Mouse (Mus musculus): ENCODE measurements around the gene Zic4. TPM values are rescaled to one million over a fixed set of nuclear protein-coding genes. Genes with fewer than 3 reads are reported as not detected.

The Zic4 gene
- polyA plus RNA-seq, 1 experiment from 2014 or later, result 0.24 TPM

GRCm38 (mm10) chr9:91355629-91356352, 6.4 kb upstream of the Zic4 start:
- ATAC-seq (ENCODE audit: insufficient number of reproducible peaks, low FRiP score, low TSS enrichment, low read depth), result no peak
- Histone ChIP-seq H3K27ac (no peak overlapping the region), H3K4me3 (peak overlapping the region; percentile 27), H3K9ac (no peak overlapping the region), H3K36me3 (no peaks in the 10 kb centered on the region), H3K4me1 (peaks cover 13% of the 10 kb centered on the region; the same call in 1 of the 2 replicates), H3K4me2 (peak overlapping the region; percentile 30; the same call in 1 of the 2 replicates), H3K9me3 (no peaks in the 10 kb centered on the region), H3K27me3 (peaks cover 84% of the 10 kb centered on the region)
- WGBS, result under 1% methylated on average over 33 of the region's 35 CpGs

- no peak for ATAC-seq (ENCODE audit: insufficient number of reproducible peaks, low FRiP score, low TSS enrichment, low read depth)
- Histone ChIP-seq H3K27me3 (peaks cover 84% of the 10 kb centered on the region), H3K36me3 (no peaks in the 10 kb centered on the region), H3K4me3 (no peak overlapping the region), H3K9ac (no peak overlapping the region), H3K27ac (no peak overlapping the region), H3K4me2 (no peak overlapping the region), H3K4me1 (peaks cover 10% of the 10 kb centered on the region; the same call in 1 of the 2 replicates), H3K9me3 (no peaks in the 10 kb centered on the region)
- WGBS, result 12% methylated on average over 4 of the region's 4 CpGs
Observed at GRCm38 (mm10) chr9:91356353-91356740, 5.9 kb upstream of the Zic4 start.

DNA sequence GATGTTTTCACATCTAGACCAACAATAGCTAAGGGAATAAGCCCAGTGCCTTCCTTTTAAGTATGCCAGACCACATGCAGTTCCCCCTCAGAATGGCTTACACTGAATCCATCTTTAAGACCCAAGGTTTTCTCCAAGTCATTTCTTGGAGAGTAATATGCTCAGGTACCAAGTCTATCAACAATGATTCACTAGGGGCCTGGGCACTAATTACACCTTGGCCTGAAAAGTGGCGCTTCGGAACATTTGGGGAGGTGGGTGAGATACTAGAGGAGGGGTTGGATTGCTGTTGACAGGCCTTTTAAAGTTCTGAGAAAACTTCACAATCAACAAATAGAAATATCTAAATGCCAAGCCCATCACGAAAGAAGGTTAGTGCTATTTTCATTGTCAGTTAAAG, 4.9 kb upstream of the Zic4 start:
- H3K27ac ChIP-seq, result no peak overlapping the region
- no peak overlapping the region for H3K9ac ChIP-seq
- ATAC-seq (ENCODE audit: insufficient number of reproducible peaks, low FRiP score, low TSS enrichment, low read depth), result no peak
- no peak overlapping the region for H3K4me2 ChIP-seq
- H3K4me1 ChIP-seq, result peaks cover 19% of the 10 kb centered on the region; the same call in 1 of the 2 replicates
- H3K27me3 ChIP-seq, result peaks cover 87% of the 10 kb centered on the region
- no peaks in the 10 kb centered on the region for H3K9me3 ChIP-seq
- WGBS, result 6% methylated on average over 3 of the region's 3 CpGs
- no peaks in the 10 kb centered on the region for H3K36me3 ChIP-seq
- no peak overlapping the region for H3K4me3 ChIP-seq

DNA sequence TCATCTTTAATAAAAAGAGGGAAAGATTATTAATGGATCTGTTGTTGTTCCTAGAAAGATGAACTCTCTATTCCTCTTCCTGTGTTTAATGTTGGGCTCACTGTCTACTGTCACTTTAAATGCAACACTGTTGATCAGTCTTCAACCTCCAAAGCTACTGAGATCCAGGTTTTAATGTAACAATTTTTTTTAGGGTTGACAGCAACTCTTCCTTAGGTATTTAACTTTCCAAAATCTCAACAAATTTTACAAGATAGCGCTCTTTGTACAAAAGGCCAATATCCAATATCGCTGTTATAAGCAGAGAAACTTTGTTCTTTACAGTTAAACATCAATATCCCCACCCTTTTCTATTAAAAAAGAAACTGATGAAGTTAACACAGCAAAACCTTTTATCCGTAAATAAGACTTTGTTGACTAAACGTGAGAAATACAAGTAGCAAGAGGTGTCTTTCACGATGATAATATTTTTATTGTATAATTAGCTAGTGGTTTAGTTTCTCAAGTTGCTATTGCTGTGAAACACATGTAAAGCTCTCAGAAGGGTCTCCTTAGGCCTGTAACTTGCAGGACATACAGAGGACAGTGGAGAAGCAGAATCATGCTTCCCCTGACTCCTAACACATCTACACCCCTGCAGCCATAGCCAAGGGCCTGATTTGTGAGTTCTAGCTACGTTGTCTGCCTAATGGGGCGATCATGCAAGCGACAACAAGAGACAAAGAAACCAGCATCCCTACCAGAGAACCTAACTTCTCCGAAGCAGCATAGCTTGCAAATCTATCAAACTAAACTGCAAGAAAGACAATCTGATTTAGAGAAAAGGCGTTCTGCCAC, 3.1 kb upstream of the Zic4 start:
- peaks cover 90% of the 10 kb centered on the region for H3K27me3 ChIP-seq
- H3K4me1 ChIP-seq, result peaks cover 20% of the 10 kb centered on the region
- no peak overlapping the region for H3K4me3 ChIP-seq
- WGBS, result 10% methylated on average over 10 of the region's 10 CpGs
- H3K4me2 ChIP-seq, result no peak overlapping the region
- H3K9me3 ChIP-seq, result no peaks in the 10 kb centered on the region
- no peak overlapping the region for H3K9ac ChIP-seq
- H3K27ac ChIP-seq, result no peak overlapping the region
- no peaks in the 10 kb centered on the region for H3K36me3 ChIP-seq
- no peak for ATAC-seq (ENCODE audit: insufficient number of reproducible peaks, low FRiP score, low TSS enrichment, low read depth)

DNA sequence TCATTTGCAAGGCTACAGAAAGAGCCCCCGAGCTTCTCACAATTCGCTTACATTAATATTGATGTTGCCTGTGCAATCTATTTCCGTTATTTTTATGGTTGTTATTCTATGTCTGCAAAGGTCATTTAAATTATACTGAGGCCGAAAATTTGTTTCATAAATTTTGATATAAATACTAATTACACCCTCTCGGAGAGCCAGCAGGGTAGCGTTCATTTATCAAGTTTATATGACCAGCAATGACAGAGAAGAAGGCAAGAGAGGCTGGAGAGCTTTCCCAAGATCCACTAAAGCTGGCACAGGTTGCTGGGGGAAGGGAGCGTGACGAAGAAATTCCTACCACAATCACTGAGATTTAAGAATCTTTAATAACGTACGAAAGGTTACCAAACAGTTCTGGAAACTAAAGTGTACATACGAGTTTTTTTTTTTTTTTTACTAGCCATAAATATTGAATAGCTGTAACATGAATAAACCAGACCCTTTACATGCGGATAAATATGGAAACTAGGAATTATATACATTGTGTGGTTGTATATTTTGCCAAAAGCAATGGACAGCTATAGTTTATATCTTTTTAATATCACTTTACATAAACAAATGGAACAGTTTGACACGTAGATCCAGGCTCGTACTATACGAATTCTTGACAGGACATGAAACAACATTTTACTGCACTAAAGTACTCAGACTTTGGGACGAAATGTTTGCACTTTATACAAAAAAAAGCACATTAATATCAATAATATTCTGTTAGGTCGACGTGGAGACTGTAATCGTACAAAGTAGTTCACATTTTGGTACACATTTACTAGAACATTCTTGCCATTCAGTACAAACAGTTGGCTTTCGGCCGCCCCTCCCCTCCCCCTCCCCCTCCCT, 1.8 kb upstream of the Zic4 start:
- H3K36me3 ChIP-seq, result no peaks in the 10 kb centered on the region

DNA sequence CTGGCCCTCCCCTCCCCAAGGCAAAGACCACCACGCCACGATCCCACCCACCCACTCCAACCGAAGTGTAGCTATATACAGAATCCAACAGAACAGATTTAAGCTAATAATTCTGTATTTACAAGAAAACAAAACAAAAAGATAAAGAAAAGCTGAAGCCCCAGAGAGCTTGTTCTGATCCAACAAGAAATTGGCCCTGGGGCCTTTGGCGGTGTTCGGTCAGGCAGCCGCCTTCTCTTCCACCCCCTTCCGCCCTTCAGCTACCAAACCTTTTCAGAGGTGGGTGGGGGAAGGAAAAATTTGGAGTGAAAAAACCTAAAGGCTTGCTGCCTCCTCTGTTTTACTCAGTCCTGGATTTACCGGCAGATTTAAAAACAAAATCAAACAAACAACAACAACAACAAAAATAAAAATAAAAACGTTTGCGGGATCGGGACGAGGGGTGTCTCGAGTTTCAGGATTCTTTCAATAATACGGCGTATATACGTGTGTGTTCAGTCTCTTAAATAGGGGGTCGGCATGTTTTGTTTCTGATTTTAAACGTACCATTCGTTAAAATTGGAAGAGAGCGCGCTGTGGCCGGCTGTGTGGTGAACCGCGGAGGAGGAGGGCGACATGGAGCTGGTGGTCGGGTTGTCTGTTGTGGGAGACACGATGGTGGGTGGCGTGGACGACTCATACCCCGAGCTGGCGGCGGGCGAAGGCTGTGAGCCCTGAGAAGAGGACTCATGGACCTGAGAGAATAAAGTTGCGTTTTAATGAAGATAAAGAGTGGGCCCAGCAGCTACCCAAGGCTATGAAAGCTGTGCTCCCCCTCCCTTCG, 969 bp upstream of the Zic4 start:
- Histone ChIP-seq H3K4me1 (peaks cover 27% of the 10 kb centered on the region), H3K27ac (no peak overlapping the region), H3K36me3 (no peaks in the 10 kb centered on the region), H3K4me3 (peak overlapping the region; percentile 36), H3K9ac (no peak overlapping the region), H3K27me3 (peaks cover 87% of the 10 kb centered on the region), H3K9me3 (no peaks in the 10 kb centered on the region), H3K4me2 (peak overlapping the region; percentile 44; the same call in 1 of the 2 replicates)
- WGBS, result 2% methylated on average over 35 of the region's 35 CpGs
- no peak for ATAC-seq (ENCODE audit: insufficient number of reproducible peaks, low FRiP score, low TSS enrichment, low read depth)

More for the DNA sequence above, 1.8 kb upstream of the Zic4 start:
- Histone ChIP-seq H3K4me2 (no peak overlapping the region), H3K27ac (no peak overlapping the region), H3K4me3 (no peak overlapping the region), H3K27me3 (peaks cover 89% of the 10 kb centered on the region), H3K9me3 (no peaks in the 10 kb centered on the region), H3K9ac (no peak overlapping the region), H3K4me1 (peaks cover 30% of the 10 kb centered on the region)
- no peak for ATAC-seq (ENCODE audit: insufficient number of reproducible peaks, low FRiP score, low TSS enrichment, low read depth)
- WGBS, result 4% methylated on average over 21 of the region's 21 CpGs

DNA sequence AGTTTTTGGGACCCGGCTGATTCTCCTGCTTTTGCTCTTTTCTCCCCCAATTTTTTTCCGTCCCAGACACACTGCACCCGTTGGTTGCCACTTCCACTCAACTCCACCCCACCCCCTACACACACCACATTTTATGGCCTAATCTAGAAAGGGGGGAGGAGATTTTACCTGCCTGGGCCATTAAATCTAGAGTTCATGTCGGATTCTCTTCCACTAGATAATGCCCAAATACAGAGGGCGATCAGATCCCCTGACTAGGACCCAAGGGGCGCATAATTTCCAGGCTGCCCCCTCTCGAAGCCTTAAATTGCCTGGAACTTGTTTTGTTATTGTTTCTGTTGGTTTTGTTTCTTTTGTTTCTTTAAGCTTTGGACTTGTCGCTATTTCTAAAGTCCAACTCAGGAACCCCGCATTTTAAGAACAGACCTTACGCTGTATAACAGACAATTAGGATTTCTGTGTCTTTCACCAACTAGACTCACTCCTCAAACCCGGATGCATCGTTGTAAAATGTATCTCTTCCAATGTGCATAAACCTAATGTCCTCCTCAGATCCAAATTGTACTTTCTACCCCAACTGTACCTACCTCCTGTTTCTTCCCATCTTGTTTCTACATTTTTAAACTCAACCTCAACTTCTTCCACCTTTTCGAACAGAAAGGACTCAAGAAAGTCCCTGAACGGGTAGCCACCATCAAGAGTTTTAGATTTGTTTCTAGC, 958 bp downstream of the Zic4 start:
- whole genome bisulfite sequencing, result 4% methylated on average over 14 of the region's 14 CpGs

GRCm38 (mm10) chr9:91363814-91364126, 1.6 kb downstream of the Zic4 start:
- WGBS, result under 1% methylated on average over 7 of the region's 7 CpGs
- no peaks in the 10 kb centered on the region for H3K36me3 ChIP-seq
- no peak overlapping the region for H3K27ac ChIP-seq
- peaks cover 89% of the 10 kb centered on the region for H3K27me3 ChIP-seq
- H3K9ac ChIP-seq, result no peak overlapping the region
- ATAC-seq (ENCODE audit: insufficient number of reproducible peaks, low FRiP score, low TSS enrichment, low read depth), result no peak
- no peaks in the 10 kb centered on the region for H3K9me3 ChIP-seq
- peak overlapping the region; percentile 46; the same call in 1 of the 2 replicates for H3K4me2 ChIP-seq
- peaks cover 27% of the 10 kb centered on the region for H3K4me1 ChIP-seq
- H3K4me3 ChIP-seq, result peak overlapping the region; percentile 35

More for the DNA sequence above, 958 bp downstream of the Zic4 start:
- no peaks in the 10 kb centered on the region for H3K9me3 ChIP-seq
- H3K27ac ChIP-seq, result no peak overlapping the region
- no peak for ATAC-seq (ENCODE audit: insufficient number of reproducible peaks, low FRiP score, low TSS enrichment, low read depth)
- no peaks in the 10 kb centered on the region for H3K36me3 ChIP-seq
- peaks cover 27% of the 10 kb centered on the region for H3K4me1 ChIP-seq
- no peak overlapping the region for H3K4me2 ChIP-seq
- no peak overlapping the region for H3K9ac ChIP-seq
- peak overlapping the region; percentile 4; the same call in 1 of the 2 replicates for H3K4me3 ChIP-seq
- peaks cover 84% of the 10 kb centered on the region for H3K27me3 ChIP-seq

DNA sequence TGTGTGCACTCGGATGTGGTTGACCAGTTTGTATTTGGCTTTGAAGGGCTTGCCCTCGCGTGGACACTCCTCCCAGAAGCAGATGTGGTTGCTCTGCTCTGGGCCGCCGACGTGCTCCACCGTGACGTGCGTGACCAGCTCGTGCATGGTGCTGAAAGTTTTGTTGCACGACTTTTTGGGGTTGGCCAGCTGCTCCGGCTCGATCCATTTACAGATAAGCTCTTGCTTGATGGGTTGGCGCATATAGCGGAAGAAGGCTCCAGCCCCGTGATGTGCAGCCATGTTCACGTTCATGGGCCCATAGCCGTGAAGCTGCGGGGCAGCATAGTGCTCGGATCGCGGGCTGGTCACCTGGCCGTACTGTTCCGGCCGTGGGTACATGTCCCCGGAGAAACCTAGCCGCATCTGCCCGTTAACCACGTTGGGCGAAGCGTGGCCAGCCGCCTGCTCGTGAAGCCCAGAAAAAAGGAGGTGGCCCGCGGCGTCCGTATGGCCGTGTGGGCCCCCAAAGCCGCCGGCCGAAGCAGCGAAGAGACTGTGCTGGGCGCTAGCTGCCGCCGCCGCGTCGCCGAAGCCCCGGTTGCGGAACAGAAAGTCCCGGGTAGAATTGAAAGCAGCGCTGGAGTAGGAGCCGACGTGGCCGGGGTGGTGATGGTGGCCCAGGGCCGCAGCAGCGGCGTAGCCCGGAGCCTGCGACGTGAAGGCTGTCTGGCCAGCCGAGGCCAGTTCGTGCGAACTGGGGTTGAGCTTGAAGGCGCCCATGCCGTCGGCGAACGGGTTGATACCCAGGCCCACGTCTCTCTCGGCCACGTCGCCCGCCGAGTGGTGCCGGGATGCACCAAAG, 2.1 kb downstream of the Zic4 start:
- ATAC-seq (ENCODE audit: insufficient number of reproducible peaks, low FRiP score, low TSS enrichment, low read depth), result no peak
- no peak overlapping the region for H3K9ac ChIP-seq
- H3K27me3 ChIP-seq, result peaks cover 89% of the 10 kb centered on the region
- peaks cover 27% of the 10 kb centered on the region for H3K4me1 ChIP-seq
- H3K4me2 ChIP-seq, result peak overlapping the region; percentile 46
- no peaks in the 10 kb centered on the region for H3K9me3 ChIP-seq
- H3K4me3 ChIP-seq, result peak overlapping the region; percentile 35
- WGBS, result under 1% methylated on average over 77 of the region's 77 CpGs
- no peak overlapping the region for H3K27ac ChIP-seq
- H3K36me3 ChIP-seq, result no peaks in the 10 kb centered on the region

DNA sequence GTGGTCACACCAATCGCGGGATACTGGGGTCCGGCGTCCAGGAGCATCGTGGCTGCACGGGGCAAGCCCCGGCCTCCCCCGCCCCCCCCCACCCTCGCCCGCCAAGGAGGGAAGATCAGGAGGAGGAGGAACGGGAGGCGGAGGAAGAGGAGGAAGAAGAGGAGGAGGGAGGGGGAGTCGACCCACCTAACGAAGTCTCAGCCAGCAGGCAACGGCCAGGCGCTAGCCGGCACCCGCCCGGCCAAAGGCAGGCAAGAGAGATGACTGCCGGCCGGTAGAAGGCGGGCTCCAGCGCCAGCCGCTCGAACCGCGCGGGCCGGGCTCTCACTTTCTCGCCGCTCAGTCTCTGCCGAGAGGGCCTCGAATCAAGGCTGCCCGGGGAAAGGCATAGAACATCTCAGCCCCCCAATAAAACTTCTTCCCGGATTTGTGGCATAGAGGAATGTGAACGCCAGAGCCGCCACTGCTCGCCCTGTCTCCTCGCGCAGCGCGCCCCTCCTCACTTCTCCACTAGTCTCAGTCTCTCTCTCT, 2.8 kb downstream of the Zic4 start:
- Histone ChIP-seq H3K36me3 (no peaks in the 10 kb centered on the region), H3K9me3 (no peaks in the 10 kb centered on the region), H3K27me3 (peaks cover 91% of the 10 kb centered on the region), H3K27ac (no peak overlapping the region), H3K4me2 (peak overlapping the region; percentile 46), H3K4me3 (peak overlapping the region; percentile 35), H3K9ac (no peak overlapping the region), H3K4me1 (peaks cover 27% of the 10 kb centered on the region)
- 1% methylated on average over 39 of the region's 42 CpGs for WGBS
- no peak for ATAC-seq (ENCODE audit: insufficient number of reproducible peaks, low FRiP score, low TSS enrichment, low read depth)
